Mouse (Mus musculus) thymus, postnatal 10 days (tissue): Measurements from ENCODE around the gene Slc35f4.

Experiments used
- DNase-seq, 2 experiments: peaks; one replicate each; pipeline ENCODE4 v3.0.0; 2021; ENCODE audit warnings: low spot score in 2 of 2

The Slc35f4 gene

GRCm38 (mm10) chr14:49348897-49349250 lies 177.0 kb downstream of the Slc35f4 start:
- DNase-seq: peak in 1 of 2 experiments; percentile 11

GRCm38 (mm10) chr14:49348164-49348896 lies 177.5 kb downstream of the Slc35f4 start:
- DNase-seq: no peak

GRCm38 (mm10) chr14:49345835-49346234 lies 180.0 kb downstream of the Slc35f4 start:
- DNase-seq: no peak

DNA sequence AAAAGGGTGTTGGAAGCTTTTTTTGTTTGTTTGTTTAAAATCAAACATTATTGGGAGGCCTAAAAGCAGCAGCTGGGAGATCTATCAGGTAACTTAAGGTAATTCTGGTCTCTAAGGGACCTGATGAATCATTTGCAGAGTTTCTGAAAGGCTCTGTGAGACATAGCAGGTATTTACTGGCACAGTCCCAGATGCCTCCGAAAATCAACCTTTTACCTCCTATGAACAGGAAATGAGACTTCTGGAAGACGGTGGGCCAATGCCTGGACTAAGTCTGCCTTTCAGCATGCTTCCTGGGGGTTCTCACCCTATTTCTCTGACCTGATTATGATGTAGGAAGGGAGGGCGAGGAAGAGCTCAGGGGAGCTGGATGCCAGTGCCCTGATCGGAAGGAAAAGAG lies 188.8 kb downstream of the Slc35f4 start:
- DNase-seq: no peak

- DNase-seq: no peak
These were observed 192.0 kb downstream of the Slc35f4 start for GRCm38 (mm10) chr14:49333841-49334240.

DNA sequence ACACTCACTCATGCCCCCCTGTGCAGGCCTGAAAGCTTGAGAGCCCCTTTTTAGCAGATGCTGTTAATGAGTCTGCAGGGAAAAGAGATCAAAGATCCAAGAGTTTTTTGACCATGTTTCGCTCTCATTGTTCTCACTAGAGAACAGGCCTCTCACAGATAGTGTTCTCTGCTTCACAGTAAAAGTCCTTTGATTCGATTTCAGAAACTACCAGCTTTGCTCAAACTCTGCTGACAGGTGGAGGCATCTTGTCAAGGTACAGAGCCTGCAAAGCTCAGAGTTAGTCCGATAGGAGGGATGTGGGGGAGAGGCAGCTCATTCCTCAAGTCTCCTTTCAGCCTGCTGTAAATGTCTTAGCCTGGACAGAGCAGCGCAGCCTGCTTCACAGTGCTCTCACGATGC lies 209.4 kb downstream of the Slc35f4 start:
- no peak for DNase-seq

DNA sequence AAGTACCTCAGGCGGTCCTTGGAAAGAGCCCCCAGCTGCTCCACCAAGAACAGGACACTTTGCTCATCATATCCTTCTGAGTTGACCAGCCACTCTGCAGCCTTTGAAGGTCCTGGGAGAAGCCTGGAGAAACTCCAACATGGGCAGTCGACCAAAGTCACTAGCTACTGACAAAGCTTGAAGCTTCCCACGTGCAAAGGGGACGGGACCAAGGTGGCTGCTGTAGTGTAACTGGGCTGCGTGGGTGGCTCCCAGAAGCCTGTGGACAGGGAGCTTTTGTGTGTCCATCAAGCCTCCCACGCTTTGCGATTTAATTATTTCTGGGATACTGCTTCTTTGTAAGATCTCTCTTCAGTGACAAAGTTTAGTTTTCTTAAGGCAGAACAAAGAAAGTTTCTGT lies 211.9 kb downstream of the Slc35f4 start:
- no peak for DNase-seq

GRCm38 (mm10) chr14:49313376-49313775 lies 212.5 kb downstream of the Slc35f4 start:
- DNase-seq: no peak

GRCm38 (mm10) chr14:49311548-49311947 lies 214.3 kb downstream of the Slc35f4 start:
- no peak for DNase-seq

DNA sequence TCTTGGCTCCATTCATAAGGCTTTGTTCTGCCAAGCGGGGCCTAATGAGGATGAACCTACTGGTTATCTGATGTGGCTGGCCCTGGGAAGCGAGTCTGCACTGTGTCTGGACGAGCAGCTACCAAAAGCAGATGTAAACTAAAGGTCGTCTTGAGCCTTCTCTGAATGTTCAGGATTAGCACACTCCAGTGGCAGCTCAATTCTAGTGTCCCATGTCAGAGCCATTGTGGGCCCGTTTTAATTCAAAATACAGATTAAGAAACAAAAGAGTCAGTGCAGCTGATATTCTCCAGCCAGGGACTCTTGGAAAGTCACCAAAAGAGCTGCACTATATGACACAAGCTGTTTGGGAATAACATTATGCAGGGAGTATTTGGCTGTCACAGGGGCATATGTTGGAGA lies 214.8 kb downstream of the Slc35f4 start:
- no peak for DNase-seq

- no peak for DNase-seq
These were observed 216.2 kb downstream of the Slc35f4 start for GRCm38 (mm10) chr14:49309670-49310069.

DNA sequence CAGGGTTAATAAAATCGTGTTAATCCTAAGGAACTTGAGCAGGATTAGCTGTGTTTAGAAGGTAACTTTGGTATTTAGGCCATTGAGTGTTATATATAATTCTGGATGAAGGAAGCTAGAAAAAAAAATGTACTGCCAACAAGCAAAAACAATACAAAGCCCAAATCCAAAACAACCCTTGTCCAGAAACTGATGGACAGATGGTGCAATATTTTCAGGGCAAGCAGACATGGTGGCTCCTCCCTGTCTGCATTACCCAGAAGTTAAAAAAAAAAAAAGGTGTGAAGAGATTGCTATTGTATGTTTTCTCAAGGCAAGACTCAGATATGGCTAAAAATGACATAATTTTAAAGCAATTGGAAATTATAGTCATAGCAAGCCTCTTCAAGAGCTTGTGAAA lies 217.3 kb downstream of the Slc35f4 start:
- no peak for DNase-seq

DNA sequence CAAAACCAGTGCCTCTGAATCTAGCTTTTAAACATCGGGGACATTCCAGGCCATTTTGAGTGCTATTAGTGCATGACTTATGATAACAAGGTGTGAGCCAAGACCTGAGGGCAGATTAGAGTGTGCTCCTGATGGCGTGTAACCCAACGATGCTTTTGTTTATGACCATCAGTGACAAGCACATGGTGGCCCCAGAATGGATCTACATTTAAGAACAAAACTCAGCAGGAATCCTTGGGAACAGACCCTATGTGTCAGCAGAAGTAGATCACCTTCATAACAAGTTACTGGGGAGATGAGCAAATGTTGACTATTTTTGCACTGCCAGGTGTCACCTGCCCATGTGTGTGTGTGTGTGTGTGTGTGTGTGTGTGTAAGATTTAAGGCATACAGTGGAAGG lies 218.0 kb downstream of the Slc35f4 start:
- no peak for DNase-seq

DNA sequence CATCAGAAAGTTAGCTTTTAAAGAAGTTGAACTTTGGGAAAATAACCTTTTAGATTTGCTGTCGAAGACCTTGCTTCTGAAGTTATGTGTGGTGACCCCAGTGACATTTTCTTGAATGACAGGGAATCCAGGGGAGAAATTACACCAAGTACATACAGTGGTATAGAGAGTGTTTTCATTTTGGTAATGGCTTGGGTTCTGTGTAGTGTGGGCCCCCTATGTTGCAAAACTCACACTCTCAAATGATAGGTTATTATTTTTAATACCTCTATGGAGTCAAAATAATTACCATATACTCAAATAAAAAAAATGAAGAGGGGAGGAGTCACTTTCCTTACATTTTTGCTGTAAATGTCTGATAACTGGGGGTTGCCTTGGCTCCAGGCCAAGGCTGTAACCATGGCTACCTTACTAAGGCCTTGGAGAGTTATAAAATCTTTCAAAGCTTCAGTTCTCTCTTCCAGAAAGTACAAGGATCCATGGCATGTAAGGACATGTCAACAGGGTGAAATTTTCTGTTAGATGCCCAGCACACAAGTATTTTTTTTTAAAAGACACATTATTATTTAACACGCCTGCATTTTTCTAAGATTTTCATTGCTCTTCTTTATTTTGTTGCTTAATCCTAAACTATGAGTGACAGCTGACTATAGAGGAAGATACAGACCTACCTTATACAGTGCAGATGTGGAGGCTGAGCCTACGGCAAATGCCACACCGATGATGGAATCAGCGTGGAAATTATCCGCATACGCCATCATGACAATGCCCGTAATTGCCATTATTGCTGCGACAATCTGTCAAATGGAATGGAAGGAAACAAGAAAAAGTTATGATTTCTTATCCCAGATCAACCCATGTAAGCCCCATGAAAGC lies 220.1 kb downstream of the Slc35f4 start:
- no peak for DNase-seq

GRCm38 (mm10) chr14:49302271-49302857 lies 223.5 kb downstream of the Slc35f4 start:
- no peak for DNase-seq

DNA sequence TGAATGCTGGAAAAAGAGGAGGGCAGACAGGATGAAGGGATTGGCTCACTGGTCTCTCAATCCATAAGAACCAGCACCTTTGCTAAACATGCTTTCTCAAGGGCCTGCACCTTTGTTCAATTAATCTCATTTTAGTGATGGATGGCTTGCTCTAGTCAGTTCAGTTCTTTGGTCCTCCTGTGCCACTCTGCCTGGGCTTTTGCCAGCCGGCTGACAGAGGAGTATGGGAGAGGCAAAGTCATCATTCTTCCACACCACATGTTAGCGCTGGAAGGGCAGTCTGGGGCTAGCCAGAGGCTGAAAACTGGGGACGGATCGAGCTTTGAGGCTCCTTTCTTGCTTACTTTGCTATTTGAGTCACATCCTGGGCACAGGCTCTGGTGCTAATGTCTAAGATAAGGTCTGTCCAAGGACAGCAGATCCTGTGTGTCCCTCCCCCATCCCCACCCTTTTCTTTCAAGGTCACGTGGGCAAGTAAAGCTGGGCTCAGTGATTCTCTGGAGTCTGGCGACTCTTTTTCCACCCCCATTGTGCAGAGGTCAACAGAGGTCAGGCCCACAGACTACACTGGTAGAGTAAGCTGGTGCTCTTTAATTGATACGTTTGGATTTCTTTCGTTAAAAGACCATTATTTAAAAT lies 224.7 kb downstream of the Slc35f4 start:
- no peak for DNase-seq

DNA sequence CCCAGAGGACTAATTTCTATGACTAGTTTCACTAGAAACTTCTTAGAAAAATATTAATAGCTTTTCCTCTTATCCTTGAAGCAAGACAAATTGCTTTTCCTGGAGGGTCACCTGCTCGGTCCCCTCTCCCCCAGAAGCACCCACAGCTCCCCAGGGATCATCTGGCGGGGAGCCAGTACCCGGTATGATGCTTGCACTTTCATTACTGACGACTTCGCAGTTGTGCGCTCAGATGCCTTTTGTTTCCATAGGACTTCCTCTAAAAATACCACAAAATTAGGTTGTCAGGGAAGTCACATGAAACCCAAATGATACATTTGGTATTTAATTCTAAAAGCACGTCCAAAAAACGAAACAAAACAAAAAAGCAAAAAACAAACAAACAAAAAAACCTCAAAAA lies 225.5 kb downstream of the Slc35f4 start:
- no peak for DNase-seq

DNA sequence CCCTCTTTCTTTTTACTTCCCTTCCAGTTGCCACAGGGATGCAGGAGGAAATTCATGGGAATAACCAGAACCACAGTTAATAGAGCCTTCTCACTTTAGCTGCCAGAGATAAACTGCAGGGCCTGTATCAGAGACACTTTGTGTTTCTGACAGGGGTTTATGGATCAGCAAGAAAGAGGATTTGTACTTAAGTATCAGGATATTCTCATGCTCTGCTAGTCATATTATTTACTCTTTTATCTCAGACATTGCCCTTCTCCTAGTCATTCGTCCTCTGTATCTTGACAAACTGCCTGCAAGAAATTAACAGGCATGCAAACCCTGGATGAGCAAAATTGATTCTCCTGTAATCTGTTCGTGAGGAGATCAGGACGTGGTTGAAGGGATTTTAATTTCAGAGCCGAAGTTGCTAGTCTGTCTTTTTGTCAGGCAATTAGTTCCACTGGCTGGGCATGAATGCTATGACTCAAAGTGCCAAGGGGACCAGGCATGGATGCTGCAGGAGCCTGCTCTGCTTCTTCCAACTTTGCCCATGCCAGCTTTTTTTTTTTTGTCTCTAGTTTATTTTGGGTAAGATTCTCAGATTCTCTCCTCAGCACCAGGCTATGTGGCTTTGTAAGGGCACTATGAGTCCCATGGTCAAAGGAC lies 231.9 kb downstream of the Slc35f4 start:
- no peak for DNase-seq

DNA sequence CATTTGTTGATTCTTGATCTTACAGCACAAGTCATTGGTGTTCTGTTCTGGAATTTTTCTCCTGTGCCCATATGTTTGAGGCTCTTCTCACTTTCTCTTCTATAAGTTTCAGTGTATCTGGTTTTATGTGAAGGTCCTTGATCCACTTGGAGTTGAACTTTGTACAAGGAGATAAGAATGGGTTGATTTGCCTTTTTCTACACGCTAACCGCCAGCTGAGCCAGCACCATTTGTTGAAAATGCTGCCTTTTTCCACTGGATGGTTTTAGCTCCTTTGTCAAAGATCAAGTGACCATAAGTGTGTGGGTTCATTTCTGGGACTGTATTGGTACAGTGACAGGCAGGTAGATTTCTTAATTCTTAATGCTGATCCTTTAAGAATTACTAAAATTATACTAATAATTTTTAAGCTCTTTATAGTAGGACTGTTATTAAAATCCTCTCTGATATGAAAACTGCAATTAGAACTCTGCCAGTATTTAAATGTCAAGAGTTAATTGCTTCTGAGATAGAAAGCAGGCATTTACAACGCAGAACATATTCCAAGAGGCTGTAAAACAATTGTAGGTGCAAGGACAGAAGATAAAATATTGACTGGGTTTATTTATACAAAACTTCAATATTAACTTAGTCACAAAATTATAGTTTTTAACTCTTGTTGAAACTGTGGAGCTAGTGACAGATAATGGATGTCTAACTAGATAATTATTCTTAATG lies 235.7 kb downstream of the Slc35f4 start:
- no peak for DNase-seq

DNA sequence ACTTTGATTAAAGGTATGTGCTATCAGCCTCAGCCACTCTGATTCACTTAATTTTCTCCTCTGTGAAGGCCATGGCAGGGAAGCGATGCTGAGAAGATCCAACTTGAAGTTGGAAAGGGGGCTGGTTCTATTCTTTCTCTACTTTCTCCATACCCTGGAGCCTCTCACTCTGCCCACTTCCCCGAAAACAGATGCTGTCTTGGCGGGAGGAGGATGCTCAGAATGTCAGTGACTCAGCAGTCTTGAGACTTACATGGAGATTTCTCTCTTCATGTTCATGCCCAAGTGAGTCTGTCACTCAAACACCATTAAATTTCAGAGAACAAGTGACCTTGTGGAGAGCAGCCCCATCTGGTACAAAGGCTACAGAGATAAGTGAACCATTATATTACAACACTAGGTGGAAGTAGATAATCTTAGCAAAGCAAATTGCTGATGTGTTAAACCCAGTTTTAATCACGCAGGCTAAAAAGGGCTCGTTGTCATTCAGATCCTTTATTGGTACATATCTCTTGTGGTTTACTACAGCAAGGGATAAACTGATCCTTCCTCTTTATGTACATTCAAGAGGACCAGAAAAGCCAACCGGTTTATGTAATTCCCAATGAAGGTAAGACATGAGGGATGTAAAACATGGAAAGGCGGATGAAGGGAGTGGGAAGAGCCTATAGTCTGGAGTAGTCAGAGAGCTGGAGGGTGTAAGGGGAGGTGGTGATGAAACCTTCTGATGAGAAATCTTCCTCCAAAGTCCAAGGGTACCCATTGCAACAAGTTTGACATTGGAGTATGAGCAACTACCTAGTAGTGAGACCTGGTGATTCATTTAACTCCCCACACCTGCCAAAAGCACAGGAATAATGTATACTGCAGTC lies 241.8 kb downstream of the Slc35f4 start:
- no peak for DNase-seq
